Mouse (Mus musculus) brain, embryonic 18.5 days (tissue): ENCODE data around the gene Sgk1.
A peak's percentile ranks its signal among the peaks of the same experiment; 100 is the strongest.

ENCODE experiments used
- DNase-seq: peaks from one replicate; pipeline ENCODE4 v3.0.0-alpha.2; 2012; ENCODE audit warnings: low read depth, low spot score

The Sgk1 gene

DNA sequence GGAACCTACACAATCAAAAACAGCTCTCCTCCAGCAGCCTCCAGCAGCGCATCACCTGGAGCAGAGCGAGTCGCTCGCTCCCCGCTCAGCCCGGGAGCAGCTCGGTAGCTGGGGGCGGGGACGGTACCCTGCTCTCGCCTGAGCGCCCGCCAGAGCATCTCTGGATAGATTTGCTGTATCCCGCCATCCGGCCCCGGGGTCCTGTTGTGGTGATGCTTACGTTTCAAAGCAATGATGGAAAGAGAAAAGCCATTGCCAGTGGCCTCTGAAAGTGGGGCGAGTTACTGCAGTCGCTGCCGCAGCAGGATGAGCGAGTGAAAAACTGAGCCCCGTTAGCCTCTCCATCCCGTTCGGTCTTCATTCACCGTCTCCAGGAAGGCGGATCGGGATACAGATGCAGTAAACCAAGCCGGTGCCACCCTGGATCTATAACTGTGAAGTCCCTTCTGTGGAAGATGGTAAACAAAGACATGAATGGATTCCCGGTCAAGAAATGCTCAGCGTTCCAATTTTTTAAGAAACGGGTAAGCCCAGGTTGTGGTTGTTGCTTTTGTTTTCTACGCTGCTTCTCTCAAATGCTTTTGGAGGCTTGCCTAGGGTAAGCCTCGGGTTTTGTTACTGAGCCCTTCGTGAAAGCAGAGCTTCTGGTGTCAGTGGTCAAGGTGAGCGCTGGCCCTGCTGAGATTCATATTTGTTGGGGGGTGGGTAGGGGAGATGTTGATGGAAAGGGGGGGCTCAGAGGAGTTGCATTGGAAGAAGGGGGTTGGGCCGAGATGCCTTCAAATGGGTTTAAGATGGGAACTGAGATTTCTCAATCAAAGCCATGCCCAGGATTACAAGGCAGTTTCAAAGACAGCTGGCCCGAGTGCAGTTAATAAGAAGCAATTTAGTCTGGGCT is at the start of gene Sgk1:
Sgk1 (plus strand) TSS at position 1 of the 898 bp plus-strand sequence.
- peak; percentile 37 for DNase-seq

DNA sequence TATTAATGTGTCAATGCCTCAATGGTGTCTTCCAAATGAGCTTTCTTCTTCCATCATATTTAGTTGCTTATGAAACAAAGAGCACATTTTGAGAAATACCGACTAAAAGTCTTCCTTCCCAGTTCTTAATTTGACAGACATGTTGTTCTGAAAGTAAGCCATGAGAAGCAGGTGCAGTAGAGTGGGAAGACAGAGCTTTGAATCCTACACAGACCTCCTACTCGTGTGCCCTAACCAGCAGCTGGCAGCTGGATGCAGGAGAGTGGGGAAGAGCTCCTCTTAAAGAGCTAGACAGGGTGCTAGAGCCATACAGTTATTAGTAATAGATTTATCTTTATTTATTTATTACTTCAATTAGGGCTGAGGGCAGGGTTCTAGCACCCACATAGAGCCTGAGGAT is 49.7 kb upstream of the Sgk1 start:
- DNase-seq, result no peak

DNA sequence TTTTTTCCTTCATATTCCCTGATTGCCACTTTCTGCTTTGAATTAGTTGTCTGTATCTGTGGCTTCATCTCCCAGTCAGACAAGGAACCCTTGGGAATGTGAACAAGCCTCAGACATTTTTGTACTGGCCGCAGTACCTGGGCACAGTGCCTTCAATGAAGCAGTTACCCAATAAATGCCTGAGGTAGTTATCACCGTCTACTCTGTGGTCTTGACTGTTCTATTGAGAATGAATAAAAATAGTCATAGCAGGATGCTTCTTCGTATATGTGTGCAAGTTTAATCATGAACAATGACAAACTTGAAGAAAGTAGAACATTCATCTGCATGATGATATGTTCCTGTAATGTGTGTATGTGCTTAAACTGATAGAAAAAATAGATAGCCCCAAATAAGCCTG is 48.2 kb upstream of the Sgk1 start:
- no peak for DNase-seq

DNA sequence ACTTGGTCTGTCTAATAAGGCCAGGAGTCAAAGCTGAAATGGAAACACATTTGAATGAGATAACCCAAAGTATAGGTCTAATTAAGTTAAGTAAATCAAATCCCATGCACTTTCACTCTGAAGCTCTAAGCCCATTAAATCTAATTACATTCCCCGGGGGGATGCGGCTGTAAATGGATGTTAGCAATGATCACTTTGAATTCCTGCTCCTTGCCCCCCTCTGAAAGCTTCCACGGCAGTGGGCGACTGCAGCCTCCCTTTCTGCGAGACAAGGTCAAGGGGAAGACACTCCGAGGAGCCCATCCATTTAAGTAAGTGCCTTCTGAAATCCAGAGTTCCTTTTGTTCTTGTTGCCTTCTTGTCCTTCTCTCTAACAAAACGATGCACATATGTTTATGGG is 46.9 kb upstream of the Sgk1 start:
- no peak for DNase-seq

DNA sequence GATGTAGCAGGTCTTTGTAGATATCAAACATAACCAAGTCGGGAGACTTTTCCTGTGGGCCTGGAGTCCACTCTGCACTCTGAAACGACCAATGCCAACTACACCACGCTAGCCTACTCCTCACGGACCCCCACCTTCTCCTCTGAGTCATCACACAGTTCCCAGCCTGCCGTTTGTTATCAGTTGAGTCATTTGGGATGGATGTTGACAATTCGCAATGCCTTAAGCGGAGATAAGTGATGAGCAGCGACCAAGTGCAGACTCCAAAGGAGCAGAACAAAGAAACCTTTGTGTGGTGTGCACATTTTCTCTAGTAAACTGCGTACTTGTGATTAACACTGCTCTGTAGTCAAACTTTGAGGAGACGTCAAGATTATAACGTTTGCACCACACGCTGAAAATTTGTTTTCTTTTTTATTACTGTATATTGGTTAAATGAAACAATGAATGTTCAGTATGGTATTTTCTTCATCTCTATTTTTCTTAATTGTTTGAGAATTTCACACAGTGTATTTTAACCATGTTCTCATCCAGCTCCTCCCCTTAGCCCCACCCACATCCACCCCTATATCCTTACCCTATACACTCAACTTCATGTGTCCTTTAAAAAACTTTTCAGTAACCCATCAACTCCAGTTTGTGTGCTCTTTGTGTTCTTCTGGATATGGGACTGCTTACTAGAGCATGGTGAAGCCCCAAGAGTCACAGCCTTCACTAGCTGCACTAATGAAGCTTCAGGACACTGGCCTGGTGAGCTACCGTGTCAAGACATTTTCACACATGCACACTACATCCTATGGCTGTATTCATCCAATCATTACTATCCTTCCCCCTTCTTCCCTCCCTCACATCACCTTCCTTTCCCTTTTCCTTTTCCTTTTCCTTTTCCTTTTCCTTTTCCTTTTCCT is 42.5 kb upstream of the Sgk1 start:
- DNase-seq, result no peak

DNA sequence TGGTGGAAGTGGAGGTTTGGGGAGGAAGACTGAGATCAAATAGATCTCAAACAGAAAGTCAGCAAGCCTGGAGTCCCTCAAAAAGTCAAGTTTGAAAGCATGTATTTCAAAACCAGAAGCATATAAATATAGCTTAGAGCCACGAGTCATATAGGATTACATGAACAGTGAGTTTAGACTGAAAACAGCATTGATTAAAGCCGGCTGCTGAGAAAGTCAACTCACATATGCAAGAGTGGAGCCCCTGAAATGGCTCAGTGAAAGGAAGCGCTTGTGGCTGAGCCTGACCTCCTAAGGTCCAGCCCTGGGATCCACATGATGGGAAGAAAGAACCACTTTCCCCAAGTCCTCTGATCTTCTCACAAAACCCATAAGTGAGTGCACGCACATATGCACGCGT is 38.7 kb upstream of the Sgk1 start:
- no peak for DNase-seq

DNA sequence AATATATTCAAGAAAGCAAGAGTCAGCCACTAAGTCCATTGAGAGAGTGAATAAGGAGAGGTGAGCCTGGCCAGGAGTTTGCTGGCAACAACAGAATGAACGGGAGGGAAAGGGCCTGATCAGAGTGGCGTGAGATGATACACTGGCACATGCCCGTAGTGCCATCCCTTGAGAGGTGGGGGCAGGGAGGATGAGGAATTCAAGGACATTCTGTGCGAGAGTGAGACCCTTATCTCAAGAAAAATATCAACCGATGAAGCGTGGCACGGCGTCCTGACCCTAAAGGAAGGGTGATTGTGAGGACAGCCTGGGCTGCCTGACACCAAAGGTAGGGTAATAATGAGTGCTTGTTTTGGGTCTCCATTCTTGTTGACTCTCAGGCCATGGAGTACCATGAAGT is 38.1 kb upstream of the Sgk1 start:
- DNase-seq, result no peak

DNA sequence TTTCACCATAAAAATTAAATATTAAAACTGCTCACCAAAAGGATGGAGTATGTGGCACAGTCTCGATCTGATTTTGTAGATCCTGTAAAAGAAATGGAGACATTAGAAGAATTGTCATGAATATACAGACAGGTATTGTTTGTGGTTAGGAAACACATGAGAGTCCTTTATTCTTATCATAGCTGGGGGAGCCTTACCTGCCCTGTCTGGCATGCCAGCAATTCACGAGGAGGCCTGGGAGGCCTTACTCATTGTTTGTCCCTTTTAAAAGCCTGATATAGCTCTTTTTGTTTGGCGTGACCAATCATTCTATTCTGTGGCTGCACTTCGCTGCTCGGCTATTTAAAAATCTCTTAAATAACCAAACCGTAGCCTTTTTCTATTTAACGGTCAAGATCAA is 37.6 kb upstream of the Sgk1 start:
- DNase-seq, result no peak

DNA sequence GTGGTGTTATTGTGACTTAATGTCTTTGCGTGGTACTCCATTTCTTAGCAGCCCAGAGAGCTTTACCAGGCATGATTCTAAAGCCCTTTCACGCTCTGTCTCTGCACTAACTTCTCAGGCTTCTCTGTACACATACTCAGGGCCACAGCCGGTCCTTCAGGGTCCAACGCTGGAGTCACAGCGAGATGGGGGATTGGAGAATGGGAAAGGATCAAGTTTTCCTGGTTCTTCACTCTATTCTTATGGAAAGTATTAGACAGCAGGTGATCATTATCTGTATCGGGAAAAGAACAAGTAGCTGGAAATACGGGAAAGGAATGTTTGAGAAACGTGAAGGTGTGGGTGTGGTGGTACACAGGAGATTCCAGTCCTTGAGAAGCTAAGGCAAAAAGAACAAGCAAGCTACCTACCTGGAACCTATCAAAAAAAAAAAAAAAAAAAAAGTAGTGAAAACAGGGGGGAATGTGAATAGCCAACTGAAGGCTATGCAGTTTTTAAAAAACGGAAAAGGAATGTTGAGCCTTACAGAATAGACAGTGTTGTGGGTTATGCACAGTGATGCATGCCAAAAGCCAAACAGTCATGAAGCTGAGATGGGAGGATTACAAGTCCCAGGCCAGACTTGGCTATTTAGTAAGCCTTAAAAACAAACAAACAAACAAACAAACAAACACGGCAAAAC is 36.2 kb upstream of the Sgk1 start:
- DNase-seq, result no peak

DNA sequence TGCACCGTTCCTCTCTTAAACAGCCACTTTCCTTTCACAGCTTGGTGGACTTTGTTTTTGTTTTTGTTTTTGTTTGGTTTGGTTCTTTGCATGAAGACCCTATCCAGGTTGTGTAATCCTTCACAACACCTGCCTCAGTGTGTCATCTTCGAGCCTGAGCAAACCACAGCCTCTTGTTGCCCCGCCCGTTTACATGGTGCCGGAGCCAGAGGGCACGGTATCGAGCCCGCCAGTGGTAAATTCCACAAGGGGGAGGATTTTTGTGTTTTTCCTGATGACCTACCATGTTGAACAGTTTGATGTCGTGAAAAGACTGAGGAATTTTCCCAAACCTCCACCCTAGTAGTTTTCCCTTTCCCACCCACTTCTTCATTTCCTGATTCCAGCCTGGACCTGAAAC is 35.6 kb upstream of the Sgk1 start:
- DNase-seq, result no peak

DNA sequence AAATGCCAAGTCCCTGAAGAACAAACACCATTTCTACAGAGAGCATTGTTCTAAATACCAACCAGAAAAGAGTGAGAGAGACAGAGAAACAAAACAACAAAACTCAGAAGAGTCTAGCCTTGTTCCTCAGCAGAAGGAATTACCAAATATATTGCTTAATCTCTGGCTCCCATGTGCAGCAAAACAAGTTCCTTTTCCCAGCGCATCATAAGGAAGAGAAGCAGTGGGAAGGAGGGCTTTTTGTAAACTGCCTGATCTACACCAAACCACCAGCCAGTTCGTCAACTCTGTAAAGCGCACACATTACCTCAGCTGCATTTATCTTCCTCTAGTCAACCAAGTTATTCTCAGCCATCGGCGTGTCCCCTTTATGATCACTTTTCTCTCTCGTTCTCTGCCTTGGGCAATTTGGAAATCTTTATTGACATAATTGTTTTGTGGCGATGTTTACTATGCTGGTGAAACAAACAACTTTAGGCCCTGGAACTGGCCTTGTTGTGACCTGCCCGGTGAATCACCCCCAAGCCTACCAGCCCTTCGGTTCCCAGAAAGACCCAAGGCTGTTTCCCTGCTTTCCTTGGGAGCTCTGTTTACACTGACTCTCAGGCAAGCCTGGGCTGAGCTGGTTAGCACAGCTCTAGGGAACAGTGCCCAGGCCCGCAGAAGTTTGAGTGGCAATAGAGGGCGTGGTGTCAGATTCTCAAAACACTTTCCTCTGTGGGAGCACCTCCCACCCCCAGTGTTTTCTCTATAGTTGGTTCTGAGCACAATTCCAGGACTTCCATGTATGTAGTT is 34.8 kb upstream of the Sgk1 start:
- no peak for DNase-seq

DNA sequence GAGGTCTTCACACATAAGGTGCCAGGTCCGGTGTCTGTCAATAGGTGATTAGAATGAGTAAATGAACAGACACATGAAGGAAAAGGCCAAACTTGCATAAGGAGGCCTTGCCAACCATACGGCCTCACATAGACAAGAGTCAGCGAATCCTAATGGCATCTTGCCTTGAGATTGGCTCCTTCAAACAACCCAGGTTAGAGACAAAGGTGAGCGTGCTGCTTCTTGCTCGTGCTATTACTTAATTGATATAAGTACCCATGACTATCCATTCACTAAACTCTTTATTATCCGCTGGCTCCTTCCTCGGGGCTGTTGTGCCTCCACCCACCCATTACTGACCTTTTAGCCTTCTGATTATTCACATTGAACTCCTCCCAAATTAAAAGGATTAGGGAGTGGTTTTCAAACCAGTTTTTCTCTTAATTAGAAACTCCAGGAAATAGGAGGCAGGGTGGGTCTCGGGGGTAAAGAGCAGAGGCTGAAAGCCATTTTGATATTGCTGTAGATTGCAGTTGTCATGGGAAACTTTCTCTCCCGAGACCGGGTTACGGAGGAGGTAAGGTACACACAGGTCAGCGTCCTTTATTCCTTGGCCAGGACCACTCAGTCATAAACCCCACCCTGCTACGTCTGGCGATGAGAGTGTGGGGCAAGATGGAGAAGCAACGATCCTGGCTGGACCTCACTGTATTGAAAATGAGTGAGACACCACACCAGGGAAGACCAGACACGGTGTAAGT is 33.9 kb upstream of the Sgk1 start:
- no peak for DNase-seq

DNA sequence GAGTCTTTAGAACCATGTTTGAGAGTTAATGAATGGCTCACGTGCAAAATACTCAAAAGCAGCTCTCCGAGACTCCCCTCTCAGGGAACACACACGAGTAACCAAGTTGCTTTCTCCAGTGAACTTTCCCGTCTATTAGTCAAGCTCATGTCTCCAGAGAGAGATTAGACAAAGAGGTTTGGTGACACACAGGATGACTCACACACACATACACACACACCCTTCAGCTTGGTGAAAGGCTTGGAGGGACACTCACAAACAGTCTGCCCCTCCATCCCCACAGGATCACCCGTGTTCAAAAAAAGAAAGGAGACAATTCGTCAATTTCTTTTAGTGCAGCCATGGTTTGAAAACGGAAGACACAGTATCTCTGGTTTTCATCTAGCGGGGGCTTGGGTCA is 32.7 kb upstream of the Sgk1 start:
- no peak for DNase-seq

DNA sequence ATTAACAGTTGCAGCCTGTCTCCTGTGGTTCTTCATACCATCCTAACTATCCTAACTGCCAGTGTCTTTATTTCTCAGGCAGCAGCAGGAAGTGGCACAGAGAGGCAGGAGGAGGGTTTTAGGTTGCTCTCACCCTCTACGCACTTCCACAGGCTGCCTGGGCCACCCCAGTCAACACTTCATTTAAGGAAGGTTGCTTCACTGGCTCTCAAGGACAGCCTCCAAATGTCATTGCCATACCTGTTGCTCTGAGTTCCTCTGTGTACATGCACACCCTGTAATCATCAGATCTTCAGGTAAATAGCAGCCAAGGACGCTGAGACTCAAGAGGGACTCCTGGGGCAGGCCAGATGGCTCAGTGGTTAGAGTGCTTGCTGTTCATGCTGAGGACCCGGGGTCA is 31.7 kb upstream of the Sgk1 start:
- DNase-seq, result no peak

DNA sequence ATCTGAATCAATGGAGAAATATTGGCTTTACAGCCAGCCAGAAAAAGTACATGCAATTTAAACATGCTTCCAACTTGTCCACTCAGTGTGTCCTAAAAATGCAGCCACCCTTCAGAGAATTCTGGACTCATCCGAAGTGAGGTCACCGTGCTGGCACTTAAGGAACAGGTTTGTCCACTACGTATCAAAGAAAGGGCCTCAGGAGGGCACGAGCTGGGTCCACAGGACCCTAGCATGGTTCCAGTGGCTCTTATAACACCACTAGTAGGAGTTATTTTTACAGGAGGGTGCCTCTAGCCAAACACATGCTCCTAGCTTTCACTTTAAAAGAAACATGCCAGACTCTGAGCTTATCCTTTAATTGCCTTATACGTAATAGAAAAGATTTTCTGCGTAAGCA is 28.9 kb upstream of the Sgk1 start:
- DNase-seq, result no peak

DNA sequence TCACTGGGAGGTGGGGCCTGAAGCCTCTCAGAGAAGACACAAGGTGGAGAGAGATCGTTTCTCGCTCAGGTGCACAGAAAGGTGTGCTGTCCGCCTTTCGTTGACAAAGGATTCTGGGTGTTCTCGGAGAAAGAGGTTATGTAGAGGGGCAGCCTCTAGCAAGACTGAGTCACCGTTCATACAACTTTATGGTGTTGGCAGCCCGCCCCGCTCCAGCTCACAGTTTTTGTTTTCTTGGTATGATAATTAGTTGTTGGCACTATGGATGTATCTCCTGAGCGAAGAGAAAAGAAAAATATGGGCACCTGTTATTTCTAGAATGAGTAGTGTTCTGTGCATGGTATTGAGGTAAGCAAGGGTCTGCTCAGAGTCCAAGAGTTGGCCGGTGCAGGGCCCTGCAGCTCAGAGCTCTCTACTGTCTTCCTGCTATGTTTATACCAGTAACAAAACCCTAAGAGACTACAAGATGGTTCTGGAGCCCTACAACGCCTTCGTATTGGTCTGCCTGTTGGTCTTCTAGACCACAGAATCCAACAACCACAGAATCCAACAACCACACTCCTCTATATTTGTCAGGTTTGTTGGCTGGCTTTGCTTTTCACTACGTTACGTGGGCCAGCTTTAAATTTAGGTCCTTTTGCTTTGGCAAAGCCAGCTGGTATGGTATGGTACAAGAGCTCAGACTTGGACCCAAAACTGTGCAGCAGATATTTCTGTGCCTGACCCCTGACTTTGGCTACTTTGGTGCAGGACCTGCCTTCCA is 28.2 kb upstream of the Sgk1 start:
- DNase-seq, result no peak

DNA sequence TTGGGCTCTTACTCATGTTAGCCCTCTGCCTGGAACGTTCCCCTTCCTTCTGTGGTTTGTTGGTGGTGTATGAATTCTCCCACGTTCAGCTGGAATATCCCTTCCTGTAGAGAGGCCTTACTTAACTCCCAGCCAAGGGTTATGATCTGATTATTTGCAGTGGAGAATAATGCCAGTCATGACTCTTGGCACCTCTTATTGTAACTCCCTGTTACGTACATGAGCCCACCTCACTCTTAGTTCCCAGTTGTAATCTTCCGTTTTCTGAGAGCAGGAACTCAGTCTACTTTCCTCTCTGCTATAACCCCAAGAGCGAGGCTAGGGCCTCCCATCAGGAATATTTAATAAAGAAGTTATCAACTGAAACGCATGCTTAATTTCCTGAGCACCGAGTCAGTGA is 26.6 kb upstream of the Sgk1 start:
- no peak for DNase-seq

DNA sequence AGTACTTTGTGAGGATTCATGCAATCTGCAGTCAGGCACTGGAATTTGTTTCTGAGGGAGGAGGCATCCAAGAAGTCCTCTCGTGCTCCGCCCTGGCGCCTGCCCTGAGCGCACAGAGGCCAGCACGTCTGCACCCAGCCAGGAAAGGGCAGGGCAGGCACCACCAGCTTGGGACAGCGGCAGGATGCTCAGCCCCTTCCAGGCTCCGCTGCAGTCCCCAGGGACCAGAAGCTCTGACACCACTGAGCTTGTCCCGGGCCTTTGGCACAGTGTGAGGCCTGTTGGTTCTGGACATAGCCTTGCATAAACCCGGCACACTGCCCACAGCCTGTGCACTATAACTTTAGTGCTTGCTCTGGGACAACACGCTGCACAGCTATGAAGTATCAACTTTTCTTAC is 24.3 kb upstream of the Sgk1 start:
- no peak for DNase-seq

DNA sequence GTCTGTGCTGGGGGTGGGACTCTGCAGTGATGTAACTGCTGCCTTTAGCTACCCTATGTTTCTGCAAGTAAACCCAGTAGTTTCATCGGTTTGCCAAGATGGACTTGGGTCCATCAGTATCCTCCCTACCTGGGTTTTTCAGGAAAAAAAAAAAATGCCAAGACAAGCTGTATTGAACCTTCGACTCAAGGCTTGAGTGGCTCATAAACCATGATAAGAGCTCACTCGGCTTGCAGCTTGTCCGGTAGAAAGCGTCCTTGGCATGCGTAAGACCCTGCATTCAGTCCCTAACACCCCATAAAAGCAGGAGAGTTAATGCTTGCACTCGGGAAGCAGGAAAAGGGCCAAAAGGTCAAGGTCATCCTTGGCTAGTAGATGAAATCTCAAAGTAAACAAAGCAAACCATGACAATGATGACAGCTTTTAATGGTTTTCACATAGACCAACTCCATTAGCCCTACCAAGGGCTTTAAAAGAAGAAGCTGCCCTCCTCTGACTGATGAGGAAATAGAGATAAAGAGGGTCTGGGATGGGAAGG is 23.5 kb upstream of the Sgk1 start:
- no peak for DNase-seq

DNA sequence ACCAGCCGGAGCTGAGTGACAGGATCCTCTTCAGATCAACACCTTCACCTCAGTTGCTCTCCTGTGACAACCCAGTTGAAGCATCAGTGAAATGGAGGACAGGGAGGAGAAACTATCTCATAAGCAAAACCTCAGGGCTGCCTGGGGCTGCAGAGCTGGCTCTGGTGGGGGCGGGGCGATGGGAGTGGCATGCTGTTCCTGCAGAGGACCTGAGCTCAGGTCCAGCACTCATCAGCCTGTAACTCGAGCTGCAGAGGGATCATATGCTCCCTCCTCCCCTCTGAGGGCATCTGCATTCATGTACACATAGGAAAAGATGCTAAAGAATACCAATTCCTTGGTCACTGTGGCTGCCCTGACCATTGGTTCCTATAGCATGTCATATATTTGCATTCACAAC is 15.5 kb upstream of the Sgk1 start:
- DNase-seq, result no peak
